9 mouse cellular contexts compared by ENCODE assay signal in the genomic region with DNA sequence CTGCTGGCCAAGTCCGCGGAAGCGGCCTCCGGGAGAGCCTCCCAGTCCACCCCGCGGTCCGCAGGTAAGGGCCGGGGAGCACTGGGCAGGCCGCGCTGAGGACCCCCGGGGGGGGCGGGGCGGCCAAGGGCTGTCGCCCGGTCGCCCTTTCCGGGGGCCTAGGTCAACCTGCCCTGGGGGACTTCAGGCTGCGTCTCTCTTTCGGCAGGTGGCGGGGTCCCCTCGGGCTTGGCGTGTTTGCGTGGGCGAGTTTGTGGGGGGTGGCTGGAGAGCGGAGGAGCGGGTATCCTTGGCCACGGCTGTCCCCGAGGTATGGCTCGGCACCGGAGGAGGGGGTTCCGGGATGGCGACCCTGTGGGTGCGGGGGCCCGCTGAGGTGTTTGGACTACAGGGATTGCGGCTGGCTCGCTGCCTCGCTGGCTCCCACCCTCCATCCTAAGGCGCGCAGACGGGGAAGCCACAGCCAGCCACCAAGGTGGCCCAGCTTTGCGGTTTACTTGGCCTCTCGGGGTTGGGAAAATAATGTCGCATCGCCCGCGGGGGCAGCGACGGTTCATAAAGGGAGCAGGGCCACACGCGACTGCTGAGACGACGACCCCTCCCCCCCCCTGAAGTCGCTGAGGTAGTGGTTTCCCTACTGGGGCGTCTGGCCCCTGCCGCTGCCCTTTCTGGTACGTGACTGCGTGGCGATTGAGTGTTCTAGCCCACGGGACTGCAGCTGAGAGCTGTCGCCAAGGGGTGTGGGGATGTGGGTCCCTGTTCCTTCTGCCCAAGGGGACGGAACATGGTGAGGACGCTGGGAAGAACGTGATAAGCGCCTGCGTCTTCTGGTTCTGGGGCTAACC. TPM values are rescaled to one million over a fixed set of nuclear protein-coding genes. Genes with fewer than 3 reads are reported as not detected.
DNase-seq lines count a peak whose midpoint lies in the region; ATAC-seq and TF ChIP-seq lines count a peak whose summit lies in the region.
"Had no signal": no experiment of that assay in that cellular context is flagged by ENCODE, and none has a peak within 500 bp of the region (broad histone marks: within the 10 kb centered on the region; RNA-seq: fewer than 3 reads in every experiment).

No protein-coding gene starts in this region.

- H3K27ac ChIP-seq in lung, embryonic 14.5 days (ENCODE audit: low read depth): no peak overlapping the region
- peak overlapping the region; percentile 63; the same call in 1 of the 2 replicates for H3K27ac ChIP-seq in forebrain, embryonic 15.5 days (replicated peaks)
- peak overlapping the region; percentile 82 for H3K27ac ChIP-seq in layer of hippocampus, adult 2 months
- H3K27ac ChIP-seq in midbrain, embryonic 10.5 days (replicated peaks): peak overlapping the region; percentile 68
- no peak overlapping the region for H3K27ac ChIP-seq in stomach, embryonic 14.5 days (ENCODE audit: low read length)

- no peaks in the 10 kb centered on the region for H3K36me3 ChIP-seq in lung, embryonic 14.5 days (ENCODE audit: insufficient read depth)
- H3K36me3 ChIP-seq in forebrain, embryonic 15.5 days: no peaks in the 10 kb centered on the region
- H3K36me3 ChIP-seq in midbrain, embryonic 10.5 days: no peaks in the 10 kb centered on the region
- H3K36me3 ChIP-seq in stomach, embryonic 14.5 days (ENCODE audit: control insufficient read depth, insufficient read depth, low read length): no peaks in the 10 kb centered on the region

- H3K4me1 ChIP-seq in lung, embryonic 14.5 days (ENCODE audit: insufficient read depth): no peaks in the 10 kb centered on the region
- no peaks in the 10 kb centered on the region for H3K4me1 ChIP-seq in forebrain, embryonic 15.5 days
- peaks cover 5% of the 10 kb centered on the region; the same call in 1 of the 2 replicates for H3K4me1 ChIP-seq in midbrain, embryonic 10.5 days
- no peaks in the 10 kb centered on the region for H3K4me1 ChIP-seq in stomach, embryonic 14.5 days (ENCODE audit: control insufficient read depth, insufficient read depth, low read length)

- H3K4me2 ChIP-seq in lung, embryonic 14.5 days: peak overlapping the region; percentile 85
- peak overlapping the region; percentile 71 for H3K4me2 ChIP-seq in forebrain, embryonic 15.5 days (replicated peaks)
- peak overlapping the region; percentile 91 for H3K4me2 ChIP-seq in stomach, embryonic 14.5 days (replicated peaks; ENCODE audit: low read depth, low read length)

- peak; percentile 64 for ATAC-seq in lung, embryonic 14.5 days (ENCODE audit: insufficient read depth)
- ATAC-seq in forebrain, embryonic 15.5 days (replicated peaks): peak; percentile 78
- ATAC-seq in stomach, embryonic 14.5 days (ENCODE audit: insufficient number of reproducible peaks, insufficient read depth, low FRiP score, low read depth): 0 out of 2 replicates have a peak, but pooled peaks have one; percentile 75

- peak overlapping the region; percentile 48 for H3K4me3 ChIP-seq in lung, embryonic 14.5 days (ENCODE audit: low read depth, low read length)
- peak overlapping the region; percentile 69 for H3K4me3 ChIP-seq in forebrain, embryonic 15.5 days
- H3K4me3 ChIP-seq in layer of hippocampus, adult 2 months: peak overlapping the region; percentile 64
- H3K4me3 ChIP-seq in midbrain, embryonic 10.5 days: peak overlapping the region; percentile 72
- H3K4me3 ChIP-seq in stomach, embryonic 14.5 days (ENCODE audit: low read depth, low read length): peak overlapping the region; percentile 47

- 7% methylated on average over 53 of the region's 65 CpGs for WGBS in lung, embryonic 14.5 days
- WGBS in forebrain, embryonic 15.5 days: 33% methylated on average over 62 of the region's 65 CpGs
- WGBS in midbrain, embryonic 10.5 days: 17% methylated on average over 54 of the region's 65 CpGs
- WGBS in stomach, embryonic 14.5 days: 23% methylated on average over 50 of the region's 65 CpGs

- no peak for TF ChIP-seq CTCF in lung, embryonic 14.5 days (IDR thresholded peaks at IDR 0.05; ENCODE audit: low read depth)
- no peak for TF ChIP-seq CTCF in layer of hippocampus, adult 2 months (conservative IDR thresholded peaks at IDR 0.05)

- H3K27me3 ChIP-seq in lung, embryonic 14.5 days (ENCODE audit: insufficient read depth, low read length): peaks cover 29% of the 10 kb centered on the region
- no peaks in the 10 kb centered on the region for H3K27me3 ChIP-seq in forebrain, embryonic 15.5 days
- H3K27me3 ChIP-seq in midbrain, embryonic 10.5 days (ENCODE audit: low read depth, poor library complexity, severe bottlenecking): peaks cover 49% of the 10 kb centered on the region
- H3K27me3 ChIP-seq in stomach, embryonic 14.5 days (ENCODE audit: control insufficient read depth, insufficient read depth, low read length): 0 out of 2 replicates have a peak, but pooled peaks cover 3% of the 10 kb centered on the region

- H3K9ac ChIP-seq in lung, embryonic 14.5 days: no peak overlapping the region; the same call in 1 of the 2 replicates
- H3K9ac ChIP-seq in forebrain, embryonic 15.5 days (replicated peaks): peak overlapping the region; percentile 58
- no peak overlapping the region for H3K9ac ChIP-seq in stomach, embryonic 14.5 days (replicated peaks; ENCODE audit: low read depth, low read length)

- no peaks in the 10 kb centered on the region for H3K9me3 ChIP-seq in lung, embryonic 14.5 days (ENCODE audit: low read depth, low read length)
- no peaks in the 10 kb centered on the region for H3K9me3 ChIP-seq in forebrain, embryonic 15.5 days
- H3K9me3 ChIP-seq in midbrain, embryonic 10.5 days (replicated peaks): 0 out of 2 replicates have a peak, but pooled peaks cover 5% of the 10 kb centered on the region
- H3K9me3 ChIP-seq in stomach, embryonic 14.5 days (ENCODE audit: control insufficient read depth, low read depth, low read length): no peaks in the 10 kb centered on the region

- peak; percentile 8 for DNase-seq in lung, embryonic 14.5 days
- no peak for DNase-seq in lung, adult 18-20 months
- peak; percentile 26 to 37 for DNase-seq in cerebellum, adult 18-20 months
- peak in 1 of 2 experiments; percentile 12 for DNase-seq in layer of hippocampus, adult 2 months (ENCODE audit: low spot score in 2 of 2)
- no peak for DNase-seq in midbrain, embryonic 10.5 days (ENCODE audit: low spot score)
- no peak for DNase-seq in urinary bladder, postnatal 25 days (ENCODE audit: low spot score)

RNA-seq across cellular contexts. Expression of gene Map7d2, which starts 0.7 kb away (rescaled TPM):
- 1.5 and 1.8 TPM in 2 replicates for polyA plus RNA-seq in lung, embryonic 14.5 days (2014; fragmentation: Nextera tagmentation; extraction: Ambion mirVana)
- 17.4 and 17.9 TPM in 2 replicates for polyA plus RNA-seq in forebrain, embryonic 15.5 days (2015; fragmentation: Nextera tagmentation; extraction: Ambion mirVana)
- 100 to 1,000 TPM in 1 of 2 experiments, 10 to 100 TPM in 1; 98.8 to 117 TPM for total RNA-seq in layer of hippocampus, adult 2 months (2021)
- 11.4 and 14.8 TPM in 2 replicates for polyA plus RNA-seq in midbrain, embryonic 10.5 days (2016; fragmentation: Nextera tagmentation; extraction: Ambion mirVana)
- polyA plus RNA-seq in stomach, embryonic 14.5 days (2014; fragmentation: Nextera tagmentation; extraction: Ambion mirVana): 2.4 and 2.5 TPM in 2 replicates
- total RNA-seq: neutrophil, adult 5-6 weeks had no signal

RNA-seq across cellular contexts. Expression of gene Eif1ax, which starts 43.1 kb away (rescaled TPM):
- polyA plus RNA-seq in lung, embryonic 14.5 days (2014; fragmentation: Nextera tagmentation; extraction: Ambion mirVana): 145 and 149 TPM in 2 replicates
- polyA plus RNA-seq in forebrain, embryonic 15.5 days (2015; fragmentation: Nextera tagmentation; extraction: Ambion mirVana): 119 and 127 TPM in 2 replicates
- total RNA-seq in layer of hippocampus, adult 2 months (2021): 100 to 1,000 TPM; 104 to 120 TPM
- polyA plus RNA-seq in midbrain, embryonic 10.5 days (2016; fragmentation: Nextera tagmentation; extraction: Ambion mirVana): 153 and 179 TPM in 2 replicates
- 122 TPM in 2 replicates for polyA plus RNA-seq in stomach, embryonic 14.5 days (2014; fragmentation: Nextera tagmentation; extraction: Ambion mirVana)

Comparison
In these comparisons a context has a peak if more than half of its experiments do, and no peak if none do; other contexts are left out.
1. DNase-seq: peak in lung, embryonic 14.5 days (single experiment) and cerebellum, adult 18-20 months (2 of 2); none in lung, adult 18-20 months (0 of 2), midbrain, embryonic 10.5 days (single experiment) and urinary bladder, postnatal 25 days (single experiment).
2. H3K27ac ChIP-seq: peak in forebrain, embryonic 15.5 days (single experiment), layer of hippocampus, adult 2 months (single experiment) and midbrain, embryonic 10.5 days (single experiment); none in lung, embryonic 14.5 days (single experiment) and stomach, embryonic 14.5 days (single experiment).
3. Peak in every context shown above with its lines, with median percentiles within 50 percentile points of each other: ATAC-seq, H3K4me2 ChIP-seq and H3K4me3 ChIP-seq.